Mouse (Mus musculus) neural tube, embryonic 11.5 days (tissue): ENCODE measurements at regions not wholly inside any gene's neighbourhood (a gene's known extent, or its start where the extent isn't known, plus 50 kb on each side); places are given as distances from the start of the nearest gene placed in this dataset.

Experiments used
- ATAC-seq: fragments of 200-750 bp; cut with Nextera tagmentation; 2 replicates; pipeline ENCODE4 v1.8.0; 2017; ENCODE audit warnings: moderate number of reproducible peaks, mild to moderate bottlenecking, moderate TSS enrichment, moderate library complexity; ENCODE audit not compliant: insufficient read depth, low FRiP score, low TSS enrichment
- DNase-seq: peaks from one replicate; pipeline ENCODE4 v3.0.0-alpha.2; 2015; ENCODE audit warnings: low spot score
- H3K27ac ChIP-seq: fragments of 300-500 bp; sonication (generic); 2 replicates; pipeline ENCODE4 v1.5.1; 2014; ENCODE audit warnings: low read depth, mild to moderate bottlenecking, low read length
- H3K27me3 ChIP-seq: fragments of 300-500 bp; sonication (generic); 2 replicates; pipeline ENCODE4 v1.6.1; 2014; ENCODE audit warnings: mild to moderate bottlenecking, low read length, mixed read lengths; ENCODE audit not compliant: control insufficient read depth, insufficient read depth
- H3K36me3 ChIP-seq: fragments of 300-500 bp; sonication (generic); 2 replicates; pipeline ENCODE4 v1.6.1; 2014; ENCODE audit warnings: mild to moderate bottlenecking, low read length, moderate library complexity, mixed read lengths; ENCODE audit not compliant: control insufficient read depth, insufficient read depth
- H3K4me1 ChIP-seq: fragments of 300-500 bp; sonication (generic); 2 replicates; pipeline ENCODE4 v1.6.1; 2014; ENCODE audit warnings: low read length, mixed read lengths; ENCODE audit not compliant: control insufficient read depth, insufficient read depth
- H3K4me2 ChIP-seq: fragments of 300-500 bp; sonication (generic); 2 replicates; pipeline ENCODE4 v1.6.1; 2014; ENCODE audit warnings: low read depth, mild to moderate bottlenecking, moderate library complexity
- H3K4me3 ChIP-seq: fragments of 300-500 bp; sonication (generic); 2 replicates; pipeline ENCODE4 v1.5.1; 2014; ENCODE audit warnings: low read depth, low read length
- H3K9ac ChIP-seq: fragments of 300-500 bp; sonication (generic); 2 replicates; pipeline ENCODE4 v1.6.1; 2014; ENCODE audit warnings: mild to moderate bottlenecking, low read length
- H3K9me3 ChIP-seq: fragments of 300-500 bp; sonication (generic); 2 replicates; pipeline ENCODE4 v1.6.1; 2016; ENCODE audit warnings: low read length; ENCODE audit not compliant: control insufficient read depth
- WGBS: fragments of 180-500 bp; shearing (Covaris S2); extraction: QIAGEN DNeasy Blood & Tissue Kit; methylation state at CpG from one replicate; pipeline ENCODE4 v1.1.7; 2014; 5-methylcytosine and 5-hydroxymethylcytosine counted together

DNA sequence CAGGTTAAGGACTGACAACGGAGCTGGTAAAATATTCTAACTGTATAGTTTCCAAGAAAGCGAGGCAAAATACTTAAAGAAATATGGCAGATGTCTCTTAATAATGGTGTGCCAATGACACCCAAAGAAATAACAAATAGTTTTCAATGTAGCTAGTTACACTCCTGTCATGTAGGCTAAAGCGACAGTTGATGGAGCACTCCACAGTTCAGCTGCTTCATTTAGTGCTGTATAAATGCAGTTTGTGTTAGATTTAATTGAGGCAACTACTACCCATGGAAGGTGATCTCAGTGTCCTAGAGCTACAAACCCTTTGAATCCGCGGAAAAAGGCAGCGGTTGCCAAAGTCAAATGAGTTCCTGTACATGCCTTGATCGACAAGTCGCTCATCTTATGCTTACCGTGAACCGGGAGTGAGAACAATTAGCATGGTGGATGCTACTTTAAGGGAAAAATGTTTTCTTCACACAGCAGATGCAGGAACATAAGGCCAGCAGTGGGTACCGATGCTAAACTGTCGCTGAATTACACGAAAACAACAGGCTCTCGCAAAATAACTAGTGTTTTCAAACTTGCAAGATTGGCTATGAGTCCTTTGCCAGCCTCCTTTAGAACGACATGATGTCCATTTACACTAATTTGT, 961.4 kb downstream of the Mat2b start:
- Histone ChIP-seq H3K9me3 (no peaks in the 10 kb centered on the region), H3K36me3 (no peaks in the 10 kb centered on the region), H3K4me1 (no peaks in the 10 kb centered on the region), H3K27me3 (no peaks in the 10 kb centered on the region), H3K9ac (no peak overlapping the region), H3K4me3 (no peak overlapping the region), H3K4me2 (no peak overlapping the region), H3K27ac (no peak overlapping the region)
- WGBS = 90% methylated on average over 15 of the region's 15 CpGs
- no peak for ATAC-seq
- DNase-seq = no peak

DNA sequence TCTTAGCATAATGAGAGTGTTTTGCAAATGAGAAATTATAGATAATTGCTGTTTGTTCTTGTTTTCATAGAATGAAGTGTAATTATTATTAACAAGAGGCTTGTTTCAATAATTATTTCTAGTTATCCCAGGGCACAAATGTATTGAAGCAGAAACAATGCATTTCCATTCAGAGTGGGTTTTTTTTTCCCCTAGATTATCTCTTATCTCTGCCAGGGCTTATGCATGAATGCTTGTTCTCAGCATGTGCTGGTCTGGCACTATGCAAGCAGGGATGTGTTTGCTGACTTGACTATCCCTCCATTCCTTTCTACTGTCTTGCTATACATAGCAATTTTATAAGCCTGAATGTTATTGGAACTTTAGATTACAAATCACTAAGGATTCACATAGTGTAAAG, 971.4 kb downstream of the Mat2b start:
- H3K9ac ChIP-seq = no peak overlapping the region
- no peak overlapping the region for H3K4me2 ChIP-seq
- H3K27me3 ChIP-seq = no peaks in the 10 kb centered on the region
- H3K27ac ChIP-seq = no peak overlapping the region
- no peak overlapping the region for H3K4me3 ChIP-seq
- no peak for ATAC-seq
- H3K4me1 ChIP-seq = no peaks in the 10 kb centered on the region
- H3K36me3 ChIP-seq = no peaks in the 10 kb centered on the region
- H3K9me3 ChIP-seq = no peaks in the 10 kb centered on the region
- DNase-seq = no peak

DNA sequence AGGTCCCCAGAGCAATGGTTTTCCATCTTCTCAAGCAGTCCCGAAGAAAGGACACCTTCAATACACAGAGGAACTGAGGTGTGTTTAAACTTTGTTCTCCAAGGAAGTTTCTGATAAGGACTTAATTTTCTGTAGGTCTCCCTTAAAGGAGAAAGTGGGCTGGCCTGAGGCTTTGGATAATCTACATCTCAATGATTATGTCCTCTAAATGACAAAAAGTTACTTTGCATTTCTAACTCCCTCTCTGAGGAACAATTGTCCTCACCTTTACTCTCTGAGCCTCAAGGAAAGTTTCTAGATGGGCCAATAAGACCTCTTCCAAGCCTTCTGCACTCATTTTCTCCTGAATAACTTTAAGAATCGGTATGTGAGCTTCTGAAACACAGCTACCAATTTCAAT, 1016.5 kb downstream of the Mat2b start:
- WGBS = 68% methylated on average over 2 of the region's 2 CpGs
- H3K27me3 ChIP-seq = no peaks in the 10 kb centered on the region

DNA sequence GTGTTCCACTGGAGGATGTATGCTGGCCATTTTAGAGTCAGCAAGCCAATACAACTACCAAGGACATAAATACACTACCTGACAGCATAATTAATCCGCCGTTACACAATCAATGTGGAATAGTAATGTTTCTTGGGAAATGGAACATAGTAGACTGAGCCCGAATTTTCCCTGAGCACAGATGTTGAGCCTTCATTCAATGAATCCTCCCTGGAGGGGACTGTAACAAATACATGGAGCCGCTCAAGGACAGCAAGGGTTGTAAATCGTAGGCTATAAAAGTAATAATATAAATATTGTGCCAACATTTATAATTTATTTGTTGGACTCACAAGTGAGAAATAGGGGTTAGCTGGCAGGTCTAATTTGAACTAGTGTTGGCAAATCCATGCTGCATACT, 1041.4 kb downstream of the Mat2b start:
- Histone ChIP-seq H3K27me3 (no peaks in the 10 kb centered on the region), H3K9ac (no peak overlapping the region), H3K4me1 (no peaks in the 10 kb centered on the region), H3K9me3 (no peaks in the 10 kb centered on the region), H3K4me3 (no peak overlapping the region), H3K36me3 (no peaks in the 10 kb centered on the region), H3K27ac (no peak overlapping the region), H3K4me2 (no peak overlapping the region)
- DNase-seq (no peak), ATAC-seq (no peak)
- WGBS = 84% methylated on average over 5 of the region's 5 CpGs

More for the DNA sequence above, 1016.5 kb downstream of the Mat2b start:
- no peak overlapping the region for H3K27ac ChIP-seq
- ATAC-seq = no peak
- H3K4me3 ChIP-seq = no peak overlapping the region
- H3K9ac ChIP-seq = no peak overlapping the region
- no peaks in the 10 kb centered on the region for H3K9me3 ChIP-seq
- H3K4me2 ChIP-seq = no peak overlapping the region
- H3K36me3 ChIP-seq = no peaks in the 10 kb centered on the region
- H3K4me1 ChIP-seq = no peaks in the 10 kb centered on the region
- DNase-seq = no peak

DNA sequence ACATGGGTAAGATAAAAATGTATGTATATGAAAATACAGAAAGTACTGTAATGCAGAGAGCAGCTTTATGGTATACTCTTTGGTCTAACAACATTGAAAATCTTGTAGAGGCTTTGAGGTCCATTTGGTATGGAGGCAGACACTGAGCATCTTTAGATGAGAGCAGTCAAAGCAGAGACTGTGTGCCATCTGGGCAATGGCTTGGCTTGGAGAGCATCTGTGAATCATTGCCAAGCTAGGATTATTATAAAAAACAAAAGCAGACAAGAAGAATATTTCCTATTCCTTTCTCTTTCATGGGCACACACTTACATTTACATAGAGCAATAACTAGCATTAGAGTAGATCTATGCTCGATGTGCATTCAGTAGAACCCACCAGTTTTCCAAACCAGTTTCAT, 1075.6 kb downstream of the Mat2b start:
- Histone ChIP-seq H3K27ac (no peak overlapping the region), H3K4me3 (no peak overlapping the region), H3K4me2 (no peak overlapping the region), H3K9ac (no peak overlapping the region), H3K4me1 (no peaks in the 10 kb centered on the region), H3K9me3 (no peaks in the 10 kb centered on the region), H3K27me3 (no peaks in the 10 kb centered on the region), H3K36me3 (no peaks in the 10 kb centered on the region)
- 92% methylated on average over 1 of the region's 1 CpGs for WGBS
- DNase-seq (no peak), ATAC-seq (no peak)

DNA sequence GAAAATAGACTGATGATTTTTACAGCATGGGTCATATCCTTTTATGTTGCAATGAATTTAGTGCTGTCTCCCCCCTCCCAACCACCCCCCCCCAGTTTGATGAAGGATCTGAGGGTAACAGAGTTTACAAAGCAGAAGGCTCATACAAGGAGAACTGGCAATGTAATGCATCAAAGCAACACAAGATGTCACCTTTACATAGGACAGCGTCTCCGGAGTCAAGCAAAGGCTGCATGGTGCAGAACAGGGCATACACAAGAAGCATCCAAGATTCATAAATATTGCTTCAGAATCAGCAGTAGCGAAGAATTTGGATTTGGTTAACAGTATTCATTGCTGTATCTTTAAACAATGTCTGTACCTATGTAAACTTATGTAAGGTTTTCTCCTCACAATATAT, 1079.2 kb downstream of the Mat2b start:
- no peaks in the 10 kb centered on the region for H3K9me3 ChIP-seq
- H3K4me1 ChIP-seq = no peaks in the 10 kb centered on the region
- H3K4me2 ChIP-seq = no peak overlapping the region
- H3K4me3 ChIP-seq = no peak overlapping the region
- WGBS = 81% methylated on average over 3 of the region's 3 CpGs
- ATAC-seq = no peak
- no peak for DNase-seq
- no peak overlapping the region for H3K27ac ChIP-seq
- H3K36me3 ChIP-seq = no peaks in the 10 kb centered on the region
- H3K9ac ChIP-seq = no peak overlapping the region
- H3K27me3 ChIP-seq = no peaks in the 10 kb centered on the region

DNA sequence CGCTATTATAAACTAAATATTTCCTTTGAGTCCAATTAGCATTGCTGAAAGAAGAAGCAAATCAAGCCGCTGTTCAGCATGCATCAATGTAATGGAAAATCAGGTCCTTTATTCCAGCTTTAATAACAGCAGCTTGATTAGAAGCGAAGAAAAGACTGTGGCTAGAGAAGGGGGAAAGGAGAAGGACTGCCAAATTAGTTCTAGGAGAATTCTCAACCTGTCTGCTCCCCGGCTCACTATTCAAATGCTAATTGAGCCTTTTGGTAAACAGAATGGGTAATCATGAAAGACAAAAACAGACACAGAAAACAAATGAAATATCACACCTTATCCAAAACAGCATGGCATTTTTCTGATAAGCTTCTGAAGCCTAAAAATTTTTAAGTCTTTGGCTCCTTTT, 1098.5 kb downstream of the Mat2b start:
- Histone ChIP-seq H3K4me2 (no peak overlapping the region), H3K36me3 (no peaks in the 10 kb centered on the region), H3K4me3 (no peak overlapping the region), H3K27me3 (no peaks in the 10 kb centered on the region), H3K27ac (no peak overlapping the region), H3K9ac (no peak overlapping the region), H3K9me3 (no peaks in the 10 kb centered on the region), H3K4me1 (no peaks in the 10 kb centered on the region)
- ATAC-seq (no peak), DNase-seq (no peak)
- 19% methylated on average over 4 of the region's 4 CpGs for WGBS

DNA sequence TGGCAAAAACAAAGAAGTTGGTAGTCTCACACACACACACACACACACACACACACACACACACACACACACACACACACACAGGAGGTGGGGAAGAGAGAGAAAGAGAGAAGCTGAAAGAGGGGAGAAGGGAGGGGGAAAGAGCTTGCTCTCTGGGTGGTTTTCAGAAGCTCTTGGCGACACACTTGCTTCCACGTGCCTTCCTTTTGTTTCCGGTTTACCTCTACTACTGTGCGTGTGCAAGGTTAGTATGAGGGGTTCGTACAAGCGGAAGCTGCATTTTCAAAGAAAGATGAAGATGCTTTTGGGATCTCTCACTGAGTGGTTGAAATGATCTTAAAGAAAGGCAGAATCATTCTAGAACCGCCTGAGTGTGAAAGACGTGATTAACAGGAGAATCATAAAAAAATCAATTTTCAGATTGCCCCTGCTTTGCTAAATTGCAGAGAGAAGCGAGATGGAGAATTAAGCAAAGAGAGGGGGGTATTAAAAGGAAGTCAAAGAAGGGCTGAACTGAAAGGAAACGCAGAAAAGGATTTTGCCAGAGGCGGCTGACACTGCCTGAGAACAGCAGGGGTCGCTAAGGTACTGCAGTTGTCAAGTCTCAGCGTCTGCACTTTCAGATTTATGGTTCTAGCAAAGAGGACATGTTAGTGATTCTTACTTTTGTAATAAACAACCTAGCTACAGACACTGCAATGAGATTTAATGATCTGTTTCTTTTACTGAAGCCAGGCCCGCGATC, 1106.2 kb downstream of the Mat2b start:
- Histone ChIP-seq H3K4me1 (no peaks in the 10 kb centered on the region), H3K4me3 (no peak overlapping the region), H3K27me3 (no peaks in the 10 kb centered on the region), H3K9me3 (no peaks in the 10 kb centered on the region), H3K9ac (no peak overlapping the region), H3K4me2 (peak overlapping the region; percentile 19; the same call in 1 of the 2 replicates), H3K27ac (no peak overlapping the region), H3K36me3 (no peaks in the 10 kb centered on the region)
- DNase-seq (peak; percentile 71), ATAC-seq (peak; percentile 76)
- WGBS = 25% methylated on average over 15 of the region's 15 CpGs

DNA sequence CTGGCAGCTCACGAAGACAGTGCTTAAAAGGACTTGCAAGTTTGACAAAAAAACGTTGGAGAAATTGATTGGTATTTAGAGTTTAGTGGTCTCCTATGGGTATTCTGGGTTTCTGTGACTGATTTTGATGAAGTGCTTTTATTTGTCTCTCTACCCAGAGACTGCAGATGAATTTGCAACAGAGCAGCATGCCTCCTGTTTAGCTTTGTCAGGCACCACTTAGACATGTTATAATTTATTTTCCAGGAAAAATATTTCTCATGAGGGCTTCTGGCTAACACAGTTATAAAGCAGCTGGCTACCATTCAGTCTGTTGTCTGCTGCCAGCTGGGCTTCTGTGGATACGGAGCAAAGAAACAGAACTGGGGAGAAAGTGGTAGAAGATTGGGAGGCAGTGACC, 1136.7 kb downstream of the Mat2b start:
- ATAC-seq (no peak), DNase-seq (no peak)
- 28% methylated on average over 3 of the region's 3 CpGs for WGBS
- Histone ChIP-seq H3K27ac (no peak overlapping the region), H3K4me2 (no peak overlapping the region), H3K9ac (no peak overlapping the region), H3K4me1 (no peaks in the 10 kb centered on the region), H3K36me3 (no peaks in the 10 kb centered on the region), H3K9me3 (no peaks in the 10 kb centered on the region), H3K27me3 (no peaks in the 10 kb centered on the region), H3K4me3 (no peak overlapping the region)
